Mouse (Mus musculus) Patski (cell line): ENCODE measurements at regions not wholly inside any gene's neighbourhood (a gene's known extent, or its start where the extent isn't known, plus 50 kb on each side); places are given as distances from the start of the nearest gene placed in this dataset.

ENCODE experiments used
- ATAC-seq: fragments of 100-300 bp; one replicate; pipeline ENCODE4 v1.8.0; 2021
- CTCF ChIA-PET: fragments of 350-600 bp; sonication (Branson Sonifier 250); formaldehyde crosslinking; loops from one replicate; lab custom pipeline; 2022; ENCODE audit warnings: inconsistent platforms; lab: Charles Lee
- POLR2A ChIA-PET: fragments of 350-600 bp; sonication (Branson Sonifier 250); formaldehyde crosslinking; loops from one replicate; lab custom pipeline; 2022; ENCODE audit warnings: antibody characterized with exemption, inconsistent platforms; lab: Charles Lee
- DNase-seq: peaks from one replicate; pipeline ENCODE4 v3.0.0-alpha.2; 2011; ENCODE audit warnings: low read depth, low spot score
- H3K27me3 ChIP-seq: fragments of 371-371 bp; one replicate; pipeline ENCODE4 v1.5.1; 2021
- CTCF ChIP-seq: fragments of 100-300 bp; IDR thresholded peaks from one replicate; pipeline ENCODE4 v1.5.1; 2021
- in situ Hi-C: fragments of 300-500 bp; cut with MboI; formaldehyde crosslinking; loops from 3 replicates; pipeline ENCODE4 v1.11.1; 2018; ENCODE audit warnings: low pct_unique_long_range_greater_than_20kb, mixed read lengths

DNA sequence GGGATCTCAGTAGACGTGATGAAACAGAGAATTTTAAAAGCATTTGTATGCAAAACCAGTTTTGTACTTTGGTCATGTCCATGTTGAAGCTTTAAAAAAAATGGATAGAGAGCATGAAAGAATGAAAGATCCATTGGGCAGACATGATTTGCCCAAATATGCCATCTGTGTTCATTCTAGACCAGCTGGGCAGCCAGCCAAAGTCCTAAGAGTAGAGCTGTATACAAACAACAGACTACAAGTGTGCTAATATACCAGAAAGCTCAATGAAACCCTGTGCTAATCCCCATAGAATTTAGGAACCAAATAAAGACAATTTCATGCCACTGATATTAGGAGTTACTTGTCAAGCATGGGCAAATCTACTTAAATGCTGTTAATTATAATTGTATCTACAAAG is 105.1 kb upstream of the Zwint start:
- ATAC-seq (no peak), DNase-seq (no peak)
- in situ Hi-C loops = no loop called here
- ChIA-PET POLR2A (no interaction called here), CTCF (no interaction called here)
- H3K27me3 ChIP-seq = no peaks in the 10 kb centered on the region
- no peak for TF ChIP-seq CTCF

DNA sequence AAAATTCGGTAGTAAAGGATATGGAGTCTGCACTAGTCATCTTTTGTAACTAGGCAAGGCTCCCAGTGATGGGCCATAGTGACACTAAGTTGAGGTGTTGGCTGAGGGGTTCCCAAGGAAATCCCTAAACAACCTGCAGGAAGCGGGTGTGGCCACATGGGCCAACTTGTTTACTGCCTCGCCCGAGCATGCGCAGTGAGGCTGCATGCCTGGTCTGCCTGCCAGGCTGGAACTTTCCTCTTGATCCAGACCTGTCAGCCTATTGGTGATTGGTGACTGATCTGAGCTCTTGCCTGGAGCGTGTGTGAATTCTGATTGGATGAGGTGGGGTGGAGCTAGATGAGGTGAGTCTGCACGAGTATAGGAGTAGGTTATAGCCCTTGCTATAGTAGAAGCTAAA is 103.1 kb upstream of the Zwint start:
- TF ChIP-seq CTCF = no peak
- no peaks in the 10 kb centered on the region for H3K27me3 ChIP-seq
- DNase-seq (no peak), ATAC-seq (no peak)
- ChIA-PET POLR2A (no interaction called here), CTCF (interaction anchor here (1.1 kb wide), 1 partner anchor 23 kb away, joined by 3 read pairs; no protein-coding TSS in a partner anchor)
- in situ Hi-C loops = no loop called here

DNA sequence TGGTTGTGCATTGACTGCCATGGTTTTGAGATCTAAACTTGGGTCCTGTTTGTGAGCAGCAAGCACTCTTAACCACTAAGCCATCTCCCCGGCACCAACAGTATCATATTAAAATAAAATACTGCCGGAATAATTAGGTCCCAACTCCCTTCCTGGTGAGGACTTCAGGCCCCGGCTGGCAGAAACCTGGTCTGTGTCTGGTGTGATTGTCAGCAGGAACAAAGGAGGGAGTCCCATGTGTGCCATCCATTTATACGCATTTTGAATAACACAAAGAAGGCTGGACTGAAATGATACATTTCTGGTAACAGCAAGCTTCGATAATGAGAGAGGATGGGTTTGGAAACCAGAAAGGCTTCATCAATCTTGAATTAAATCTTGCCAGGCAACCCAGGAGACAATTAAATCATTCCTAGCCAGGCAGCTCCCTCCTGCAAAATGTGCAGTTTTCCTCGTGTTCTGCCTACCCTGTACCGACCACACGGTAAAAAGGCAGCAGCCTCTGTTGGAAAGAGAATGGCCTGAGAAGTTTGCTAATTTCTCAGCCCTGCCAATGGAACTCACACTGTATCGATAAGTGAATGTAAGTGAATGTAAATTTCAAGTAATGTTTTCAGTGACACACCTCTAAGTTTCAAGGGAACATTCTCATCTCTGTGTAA is 80.5 kb upstream of the Zwint start:
- no peak for TF ChIP-seq CTCF
- peaks cover 6% of the 10 kb centered on the region for H3K27me3 ChIP-seq
- in situ Hi-C loops = no loop called here
- DNase-seq (no peak), ATAC-seq (no peak)
- ChIA-PET POLR2A (no interaction called here), CTCF (no interaction called here)

DNA sequence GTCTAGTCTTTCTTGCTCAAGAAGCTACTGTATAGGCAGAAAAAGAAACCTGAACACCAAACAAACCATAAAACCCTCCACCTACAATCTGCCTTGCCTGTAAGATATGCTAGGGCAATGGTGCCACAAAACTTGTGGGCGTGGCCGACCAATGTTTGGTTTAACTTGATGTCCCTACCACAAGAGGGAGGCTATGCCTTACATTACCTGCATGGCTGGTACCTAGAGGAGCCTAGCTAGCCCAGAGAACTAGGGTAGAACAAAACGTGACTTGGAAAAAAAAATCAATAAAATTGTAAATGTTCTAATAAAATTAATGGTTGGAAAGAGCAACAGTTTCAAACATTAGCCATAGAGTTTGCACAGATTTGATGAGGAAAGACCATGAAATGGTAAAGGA is 76.9 kb upstream of the Zwint start:
- no peak for TF ChIP-seq CTCF
- no peak for DNase-seq
- ChIA-PET CTCF (interaction anchor here (1.4 kb wide), 1 partner anchor 10 kb away, joined by 3 read pairs; no protein-coding TSS in a partner anchor), POLR2A (no interaction called here)
- no peak for ATAC-seq
- H3K27me3 ChIP-seq = peaks cover 6% of the 10 kb centered on the region
- in situ Hi-C loops = no loop called here

DNA sequence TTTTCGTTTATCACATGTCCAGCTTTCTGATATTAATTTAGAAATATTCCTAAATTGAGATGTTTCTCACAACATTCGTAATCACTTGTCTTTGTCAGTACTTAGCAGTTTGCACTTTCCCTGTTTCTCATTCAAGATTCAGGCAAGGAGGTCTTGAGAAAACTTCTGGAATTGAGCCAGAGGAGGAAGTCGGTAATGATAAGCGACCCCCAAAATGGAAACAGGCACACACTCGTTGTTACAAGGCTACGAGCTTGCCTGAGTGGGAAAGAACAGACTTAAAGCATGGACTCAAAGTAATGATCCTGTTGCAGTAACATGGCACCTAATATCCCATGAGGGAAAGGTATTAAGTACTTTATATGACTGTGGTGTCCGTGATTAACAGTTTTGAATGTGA is 76.1 kb upstream of the Zwint start:
- ChIA-PET POLR2A (no interaction called here), CTCF (interaction anchor here (1.0 to 1.4 kb wide), 2 partner anchors 9 to 11 kb away, joined by 3 read pairs; no protein-coding TSS in a partner anchor)
- ATAC-seq (no peak), DNase-seq (no peak)
- peaks cover 6% of the 10 kb centered on the region for H3K27me3 ChIP-seq
- no peak for TF ChIP-seq CTCF
- in situ Hi-C loops = no loop called here

DNA sequence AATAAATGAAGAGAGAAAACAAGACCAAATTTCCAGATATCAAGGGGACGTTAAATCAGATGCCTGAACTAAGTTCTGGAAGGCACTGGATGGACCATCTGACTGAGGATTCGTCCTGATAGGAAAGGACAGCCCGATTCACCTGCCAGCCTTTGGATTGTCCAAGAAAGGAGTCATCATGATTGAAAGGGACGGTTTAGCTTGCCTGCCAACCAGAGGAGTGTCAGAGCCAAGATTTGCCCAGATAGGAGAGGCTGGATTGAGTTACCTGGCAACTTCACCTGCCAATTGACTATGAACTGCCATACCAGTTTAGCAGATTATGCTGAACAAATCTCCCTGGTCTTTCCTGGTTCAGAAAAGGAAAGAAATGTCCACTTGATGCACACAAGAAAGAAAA is 73.3 kb upstream of the Zwint start:
- DNase-seq (no peak), ATAC-seq (no peak)
- peaks cover 5% of the 10 kb centered on the region for H3K27me3 ChIP-seq
- POLR2A ChIA-PET = no interaction called here
- in situ Hi-C loops = no loop called here
- no peak for TF ChIP-seq CTCF
- CTCF ChIA-PET = no interaction called here

DNA sequence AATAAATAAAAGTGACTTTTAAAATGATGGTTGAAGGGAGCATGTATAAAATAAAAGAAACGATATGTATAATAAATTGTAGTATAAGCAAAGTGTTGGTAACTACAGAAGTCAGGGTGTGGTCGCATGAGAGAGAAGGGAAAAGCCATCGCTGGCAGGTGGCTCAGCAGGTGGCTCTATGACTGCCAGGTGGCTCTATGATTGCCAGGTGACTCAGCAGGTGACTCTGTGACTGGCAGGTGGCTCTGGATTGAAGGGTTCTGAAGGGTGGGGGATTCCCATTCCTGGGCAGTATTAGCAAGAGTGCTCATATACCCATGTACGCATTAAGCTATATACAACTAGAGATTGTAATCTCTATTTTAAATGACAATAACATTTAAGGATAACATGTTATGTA is 66.1 kb upstream of the Zwint start:
- DNase-seq = no peak
- ChIA-PET CTCF (no interaction called here), POLR2A (no interaction called here)
- TF ChIP-seq CTCF = no peak
- ATAC-seq = no peak
- H3K27me3 ChIP-seq = peaks cover 5% of the 10 kb centered on the region
- in situ Hi-C loops = no loop called here

DNA sequence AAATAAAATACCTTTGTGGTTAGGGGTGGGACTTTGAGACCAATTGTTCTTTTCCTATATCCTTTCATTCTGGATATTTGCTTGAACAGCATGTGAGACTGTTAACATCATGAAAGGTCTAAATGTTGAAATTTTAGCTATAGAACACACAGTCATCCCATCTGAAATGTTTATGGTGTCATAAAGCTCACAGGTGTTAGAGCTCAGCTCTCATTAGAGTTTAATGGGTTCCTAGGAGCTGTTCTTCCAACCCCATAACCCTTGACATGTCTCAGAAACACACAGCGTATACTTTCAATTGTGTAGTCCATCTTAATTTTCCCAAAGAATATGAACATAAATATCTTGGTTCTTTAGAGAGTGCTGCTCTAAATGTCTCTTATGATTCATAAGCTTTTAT is 61.6 kb upstream of the Zwint start:
- CTCF ChIA-PET = no interaction called here

More for the DNA sequence above, 61.6 kb upstream of the Zwint start:
- no peaks in the 10 kb centered on the region for H3K27me3 ChIP-seq
- no peak for TF ChIP-seq CTCF
- ATAC-seq (no peak), DNase-seq (no peak)
- POLR2A ChIA-PET = no interaction called here
- in situ Hi-C loops = no loop called here
